Mouse (Mus musculus): Measurements from ENCODE around the gene Lbhd1.

DNA sequence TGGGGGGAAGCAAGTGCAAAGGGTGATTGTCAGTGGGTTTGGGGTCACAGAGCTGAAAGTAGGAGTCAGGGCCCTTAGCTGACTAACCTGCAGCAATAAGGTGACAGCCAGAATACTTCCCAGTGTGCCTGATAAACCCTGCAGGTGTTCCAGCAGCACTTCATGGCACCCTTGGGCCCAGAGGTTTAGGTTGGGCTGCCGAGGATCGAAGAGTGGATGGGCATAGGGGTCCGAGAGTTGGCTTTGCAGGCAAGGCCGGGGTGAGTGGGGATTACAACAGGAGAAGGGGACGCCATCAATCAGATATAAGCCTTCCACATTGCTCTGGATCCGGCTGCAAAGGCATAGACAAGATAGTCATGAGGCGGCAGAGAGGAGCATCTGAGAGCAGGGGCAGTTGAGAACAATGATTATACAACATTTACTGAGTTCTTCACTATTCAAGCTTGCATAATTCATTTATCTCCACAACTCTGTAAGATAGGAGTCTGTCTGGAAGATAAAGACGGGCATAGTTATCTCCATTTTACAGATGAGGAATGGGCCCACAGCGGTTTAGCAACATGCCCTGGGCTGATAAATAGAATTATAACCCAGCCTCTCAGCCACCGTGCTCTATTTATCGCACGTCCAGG, 44.5 kb downstream of the Lbhd1 start:
- TF ChIP-seq POLR2A (IDR thresholded peaks at IDR 0.05; ENCODE audit: insufficient read depth, low read length) (no peak), EP300 (IDR thresholded peaks at IDR 0.05; ENCODE audit: insufficient read depth, low read depth, low read length) (no peak), CTCF (IDR thresholded peaks at IDR 0.05; ENCODE audit: low read depth, low read length) (no peak)
